9 mouse cellular contexts compared by ENCODE assay signal in the genomic region with DNA sequence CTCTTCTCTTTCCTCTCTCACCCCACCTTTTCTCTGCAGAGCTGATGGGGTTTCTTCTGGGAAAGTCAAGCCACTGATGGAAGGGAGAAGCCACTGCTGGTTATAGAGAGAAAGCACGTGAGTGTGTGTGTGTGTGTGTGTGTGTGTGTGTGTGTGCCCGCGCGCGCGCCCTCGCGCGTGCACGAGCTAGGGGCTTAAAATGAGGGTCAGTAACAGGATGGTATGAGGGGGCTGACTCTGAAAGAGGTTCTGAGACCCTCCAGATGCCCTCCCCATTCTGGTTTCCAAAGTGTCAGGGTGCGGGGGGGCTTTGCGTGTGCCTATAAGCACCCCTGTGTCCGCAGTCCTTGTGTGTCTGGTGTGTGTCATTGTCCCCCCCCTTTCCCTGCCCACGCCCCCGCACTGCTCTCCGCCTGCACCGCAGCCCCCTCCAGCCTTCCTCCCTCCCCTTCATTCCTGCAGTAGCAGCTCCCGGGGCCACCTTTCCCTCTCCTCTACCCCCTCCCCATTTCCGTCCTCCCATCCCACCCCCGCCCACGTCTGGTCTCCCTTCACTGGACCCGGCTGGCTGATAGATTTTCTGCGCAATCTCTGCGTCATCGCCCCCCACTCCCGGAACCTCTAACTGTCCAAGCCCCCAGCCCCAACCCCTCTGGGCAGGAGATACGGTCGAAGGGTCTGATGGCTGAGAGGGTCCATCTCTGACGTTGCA. TPM values are rescaled to one million over a fixed set of nuclear protein-coding genes. Genes with fewer than 3 reads are reported as not detected.
A peak's percentile ranks its signal among the peaks of the same experiment; 100 is the strongest.
DNase-seq lines count a peak whose midpoint lies in the region; ATAC-seq and TF ChIP-seq lines count a peak whose summit lies in the region.
"Had no signal": no experiment of that assay in that cellular context is flagged by ENCODE, and none has a peak within 500 bp of the region (broad histone marks: within the 10 kb centered on the region; RNA-seq: fewer than 3 reads in every experiment).

No protein-coding gene starts in this region.

- peak; percentile 34 for ATAC-seq in hindbrain, postnatal 0 days

- H3K27ac ChIP-seq in hindbrain, postnatal 0 days: peak overlapping the region; percentile 91

- 2% methylated on average over 24 of the region's 29 CpGs for WGBS in hindbrain, postnatal 0 days

- peak overlapping the region; percentile 61 for H3K9ac ChIP-seq in hindbrain, postnatal 0 days (replicated peaks; ENCODE audit: low read length)

- H3K4me3 ChIP-seq in hindbrain, postnatal 0 days (ENCODE audit: low read length): peak overlapping the region; percentile 51

- no peak for TF ChIP-seq CTCF in hindbrain, postnatal 0 days (IDR thresholded peaks at IDR 0.05; ENCODE audit: low read depth)

- H3K36me3 ChIP-seq in hindbrain, postnatal 0 days (ENCODE audit: insufficient read depth, low read length): no peaks in the 10 kb centered on the region
- H3K36me3 ChIP-seq in splenic B cell, adult 2 months (ENCODE audit: control insufficient read depth, insufficient read depth, low read length, poor library complexity, severe bottlenecking): no peaks in the 10 kb centered on the region

- H3K27me3 ChIP-seq in hindbrain, postnatal 0 days (ENCODE audit: insufficient read depth, low read length): peaks cover 28% of the 10 kb centered on the region; the same call in 1 of the 2 replicates
- no peaks in the 10 kb centered on the region; the same call in none of the 2 replicates for H3K27me3 ChIP-seq in splenic B cell, adult 2 months (ENCODE audit: control insufficient read depth, insufficient read depth, low read length, poor library complexity, severe bottlenecking)

- H3K4me2 ChIP-seq in hindbrain, postnatal 0 days (ENCODE audit: low read depth, low read length): peak overlapping the region; percentile 86

- DNase-seq in cerebellum, postnatal 14 days: peak; percentile 35 to 57
- DNase-seq in cerebellum, postnatal 36 days: no peak
- peak; percentile 48 for DNase-seq in retina, postnatal 1 day
- no peak for DNase-seq in retina, embryonic 14.5 days (ENCODE audit: low spot score)
- peak; percentile 76 for DNase-seq in hindbrain, postnatal 0 days (ENCODE audit: low spot score)
- DNase-seq in splenic B cell, adult 2 months (ENCODE audit: low read depth, low spot score): peak; percentile 29
- no peak for DNase-seq in frontal cortex, postnatal 10 days (ENCODE audit: low spot score in 2 of 2)
- DNase-seq in adrenal gland, adult 2 months: no peak

- H3K4me1 ChIP-seq in hindbrain, postnatal 0 days (ENCODE audit: insufficient read depth, low read length): no peaks in the 10 kb centered on the region; the same call in 1 of the 2 replicates

- no peaks in the 10 kb centered on the region for H3K9me3 ChIP-seq in hindbrain, postnatal 0 days (ENCODE audit: low read length)
- H3K9me3 ChIP-seq: megakaryocyte, embryonic 14.5 days had no signal

RNA-seq across cellular contexts. Expression of a gene that starts 2.5 kb away (rescaled TPM):
- total RNA-seq in hindbrain, postnatal 0 days (2014; rRNA removed): 136 and 137 TPM in 2 replicates
- polyA plus RNA-seq in hindbrain, postnatal 0 days (2015; fragmentation: Nextera tagmentation; extraction: Ambion mirVana): 43.2 and 45.9 TPM in 2 replicates
- total RNA-seq in adrenal gland, adult 2 months (2021): 10 to 100 TPM; 10.1 to 51.2 TPM
- 5.3 and 7.0 TPM in 2 replicates for polyA plus RNA-seq in adrenal gland, adult 2 months (2012; rRNA removed)

RNA-seq across cellular contexts. Expression of a gene that starts 17.2 kb away (rescaled TPM):
- total RNA-seq in hindbrain, postnatal 0 days (2014; rRNA removed): 122 and 123 TPM in 2 replicates
- 226 and 230 TPM in 2 replicates for polyA plus RNA-seq in hindbrain, postnatal 0 days (2015; fragmentation: Nextera tagmentation; extraction: Ambion mirVana)
- total RNA-seq in adrenal gland, adult 2 months (2021): 100 to 1,000 TPM in 1 of 2 experiments, 10 to 100 TPM in 1; 75.4 to 114 TPM
- 46.5 and 56.7 TPM in 2 replicates for polyA plus RNA-seq in adrenal gland, adult 2 months (2012; rRNA removed)

RNA-seq across cellular contexts. Expression of a gene that starts 40.9 kb away (rescaled TPM):
- total RNA-seq in hindbrain, postnatal 0 days (2014; rRNA removed): 68.1 and 84.1 TPM in 2 replicates
- 140 and 143 TPM in 2 replicates for polyA plus RNA-seq in hindbrain, postnatal 0 days (2015; fragmentation: Nextera tagmentation; extraction: Ambion mirVana)
- total RNA-seq in adrenal gland, adult 2 months (2021): 100 to 1,000 TPM; 102 to 109 TPM
- polyA plus RNA-seq in adrenal gland, adult 2 months (2012; rRNA removed): 151 and 155 TPM in 2 replicates

RNA-seq across cellular contexts. Expression of a gene that starts 41.9 kb away (rescaled TPM):
- total RNA-seq in hindbrain, postnatal 0 days (2014; rRNA removed): 58.8 and 63.5 TPM in 2 replicates
- 25.2 and 28.7 TPM in 2 replicates for polyA plus RNA-seq in hindbrain, postnatal 0 days (2015; fragmentation: Nextera tagmentation; extraction: Ambion mirVana)
- total RNA-seq in adrenal gland, adult 2 months (2021): 10 to 100 TPM; 68.5 to 74.3 TPM
- 75.6 and 86.3 TPM in 2 replicates for polyA plus RNA-seq in adrenal gland, adult 2 months (2012; rRNA removed)

RNA-seq across cellular contexts. Expression of a gene that starts 43.4 kb away (rescaled TPM):
- 3.0 and 3.5 TPM in 2 replicates for total RNA-seq in hindbrain, postnatal 0 days (2014; rRNA removed)
- polyA plus RNA-seq in hindbrain, postnatal 0 days (2015; fragmentation: Nextera tagmentation; extraction: Ambion mirVana): 0.10 and 0.25 TPM in 2 replicates
- total RNA-seq in adrenal gland, adult 2 months (2021): 1 to 10 TPM; 3.9 to 5.3 TPM
- polyA plus RNA-seq in adrenal gland, adult 2 months (2012; rRNA removed): 1.3 and 2.1 TPM in 2 replicates

Comparison
In these comparisons a context has a peak if more than half of its experiments do, and no peak if none do; other contexts are left out.
1. DNase-seq: peak in cerebellum, postnatal 14 days (2 of 2), retina, postnatal 1 day (single experiment), hindbrain, postnatal 0 days (single experiment) and splenic B cell, adult 2 months (single experiment); none in cerebellum, postnatal 36 days (0 of 2), retina, embryonic 14.5 days (single experiment), frontal cortex, postnatal 10 days (0 of 2) and adrenal gland, adult 2 months (single experiment).